Mouse (Mus musculus) brown adipose tissue, adult 24 weeks (tissue): ENCODE measurements around the gene Tsr1. TPM values are rescaled to one million over a fixed set of nuclear protein-coding genes. Genes with fewer than 3 reads are reported as not detected.

Experiments
- H3K27ac ChIP-seq: fragments of 200-500 bp; replicated peaks from 2 replicates; pipeline ENCODE4 v1.5.1; 2012; ENCODE audit warnings: low read depth, mild to moderate bottlenecking, low read length
- H3K4me1 ChIP-seq: fragments of 200-500 bp; 2 replicates; pipeline ENCODE4 v1.6.1; 2012; ENCODE audit warnings: low read length, mixed read lengths; ENCODE audit not compliant: control insufficient read depth, insufficient read depth, insufficient read length
- H3K4me3 ChIP-seq: fragments of 200-500 bp; 2 replicates; pipeline ENCODE4 v1.5.1; 2012; ENCODE audit warnings: low read depth, mild to moderate bottlenecking, low read length, moderate library complexity; ENCODE audit not compliant: insufficient read depth
- polyA plus RNA-seq: library from polyadenylated mRNA; stranded (reverse); fragments of >200 nt; gene quantifications from 2 replicates; pipeline ENCODE4 v1.2.4, GENCODE M21; 2012; ENCODE audit not compliant: missing spikeins, insufficient read depth, insufficient read length

Gene Tsr1
- polyA plus RNA-seq, 1 experiment = 7.0 TPM

GRCm38 (mm10) chr11:74924149-74924548, 26.3 kb downstream of the Tsr1 start:
- no peak overlapping the region for H3K4me3 ChIP-seq
- peaks cover 5% of the 10 kb centered on the region; the same call in 1 of the 2 replicates for H3K4me1 ChIP-seq
- no peak overlapping the region for H3K27ac ChIP-seq

- H3K4me3 ChIP-seq = peak within 1 kb of the TSS; percentile 94
- H3K27ac ChIP-seq = peak within 1 kb of the TSS; percentile 93
Observed at GRCm38 (mm10) chr11:74925577-74926387, 27.9 kb downstream of the Tsr1 start, which contains the start of the genes Smg6 and Srr. TSS of gene Smg6 (plus strand) at chr11:74925823. TSS of gene Srr (minus strand) at chr11:74925948.

GRCm38 (mm10) chr11:74926388-74927005, 28.6 kb downstream of the Tsr1 start:
- Histone ChIP-seq H3K4me1 (peaks cover 5% of the 10 kb centered on the region; the same call in 1 of the 2 replicates), H3K27ac (peak overlapping the region; percentile 93), H3K4me3 (peak overlapping the region; percentile 94)

More at GRCm38 (mm10) chr11:74925577-74926387, 27.9 kb downstream of the Tsr1 start, which contains the start of the genes Smg6 and Srr:
- peaks cover 5% of the 10 kb centered on the region; the same call in 1 of the 2 replicates for H3K4me1 ChIP-seq

- H3K4me3 ChIP-seq = no peak overlapping the region
- no peak overlapping the region for H3K27ac ChIP-seq
- H3K4me1 ChIP-seq = peaks cover 5% of the 10 kb centered on the region; the same call in 1 of the 2 replicates
Observed at GRCm38 (mm10) chr11:74927236-74927725, 29.4 kb downstream of the Tsr1 start.

- H3K27ac ChIP-seq = no peak overlapping the region
- H3K4me3 ChIP-seq = no peak overlapping the region
- H3K4me1 ChIP-seq = peaks cover 5% of the 10 kb centered on the region; the same call in 1 of the 2 replicates
Observed at GRCm38 (mm10) chr11:74929111-74929510, 31.2 kb downstream of the Tsr1 start.

GRCm38 (mm10) chr11:74930391-74930790, 32.5 kb downstream of the Tsr1 start:
- Histone ChIP-seq H3K4me1 (peaks cover 3% of the 10 kb centered on the region; the same call in 1 of the 2 replicates), H3K27ac (no peak overlapping the region), H3K4me3 (no peak overlapping the region)

- H3K4me3 ChIP-seq = no peak overlapping the region
- no peak overlapping the region for H3K27ac ChIP-seq
- H3K4me1 ChIP-seq = no peaks in the 10 kb centered on the region
Observed at GRCm38 (mm10) chr11:74946348-74946747, 48.5 kb downstream of the Tsr1 start.

- peak overlapping the region; percentile 95 for H3K27ac ChIP-seq
- peaks cover 7% of the 10 kb centered on the region for H3K4me1 ChIP-seq
- H3K4me3 ChIP-seq = no peak overlapping the region
Observed at GRCm38 (mm10) chr11:74954901-74955300, 57.0 kb downstream of the Tsr1 start.

- Histone ChIP-seq H3K4me3 (no peak overlapping the region), H3K27ac (no peak overlapping the region), H3K4me1 (peaks cover 7% of the 10 kb centered on the region)
Observed at GRCm38 (mm10) chr11:74956006-74956405, 58.1 kb downstream of the Tsr1 start.

GRCm38 (mm10) chr11:74957600-74957999, 59.7 kb downstream of the Tsr1 start:
- Histone ChIP-seq H3K4me3 (no peak overlapping the region), H3K27ac (no peak overlapping the region), H3K4me1 (peaks cover 7% of the 10 kb centered on the region)

Other genes with a start within 250 kb of the Tsr1 start
- 126 and 174 TPM in 2 replicates for gene Cluh, start 248.6 kb upstream of the Tsr1 start, polyA plus RNA-seq
- 53.3 and 55.7 TPM in 2 replicates for gene Pafah1b1, start 173.4 kb upstream of the Tsr1 start, polyA plus RNA-seq
- 11.1 and 12.7 TPM in 2 replicates for gene Mettl16, start 127.2 kb upstream of the Tsr1 start, polyA plus RNA-seq
- gene Mnt, start 67.2 kb upstream of the Tsr1 start, polyA plus RNA-seq = 5.6 and 6.2 TPM in 2 replicates
- 2.6 and 3.0 TPM in 2 replicates for gene Sgsm2, start 1.0 kb upstream of the Tsr1 start, polyA plus RNA-seq
- 4.8 and 6.6 TPM in 2 replicates for gene Smg6, start 27.8 kb downstream of the Tsr1 start, polyA plus RNA-seq
- 31.1 and 47.4 TPM in 2 replicates for gene Srr, start 27.9 kb downstream of the Tsr1 start, polyA plus RNA-seq